Mouse (Mus musculus) embryonic stem cell, embryonic (primary cell): ENCODE data around the gene Tbx19.

ENCODE experiments used
- CTCF ChIA-PET, 4 experiments: fragments of 300-600 bp in 2 of 4; fragments of 350-600 bp in 2 of 4; sonication (Branson Sonifier 250); formaldehyde crosslinking; loops; one replicate each; lab custom pipeline; 2022; ENCODE audit warnings: inconsistent platforms in 2 of 4; lab: Charles Lee
- POLR2A ChIA-PET, 4 experiments: fragments of 300-600 bp in 2 of 4; fragments of 350-600 bp in 2 of 4; sonication (Branson Sonifier 250); formaldehyde crosslinking; loops; one replicate each; lab custom pipeline; 2022; ENCODE audit warnings: antibody characterized with exemption in 4 of 4, inconsistent platforms in 1 of 4; lab: Charles Lee

Gene Tbx19

GRCm38 (mm10) chr1:165160723-165161405, at the start of gene Tbx19:
TSS of gene Tbx19 (minus strand) at chr1:165160773.
- POLR2A ChIA-PET: no interaction called here

DNA sequence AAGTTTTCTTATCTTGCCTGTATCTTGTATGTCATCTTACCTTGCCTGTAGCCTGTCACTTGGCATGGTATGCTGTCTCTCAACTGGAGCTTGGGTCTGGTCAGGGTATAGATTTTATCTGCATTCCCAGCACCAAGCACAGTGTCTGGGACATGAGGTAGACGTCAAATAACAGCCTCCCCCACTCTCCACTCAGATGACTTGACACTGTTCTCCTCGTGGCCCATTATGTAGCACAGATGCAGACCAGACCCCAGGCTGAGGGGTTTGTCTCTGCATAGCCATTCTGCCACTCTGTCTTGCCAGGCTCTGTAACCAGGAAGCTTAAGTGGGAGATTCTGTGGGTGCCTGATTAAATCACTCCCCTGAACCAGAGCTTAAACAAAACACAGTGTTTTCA, 45.0 kb upstream of the Tbx19 start:
- CTCF ChIA-PET: no interaction called here

More at GRCm38 (mm10) chr1:165160723-165161405, at the start of gene Tbx19:
- CTCF ChIA-PET: no interaction called here

DNA sequence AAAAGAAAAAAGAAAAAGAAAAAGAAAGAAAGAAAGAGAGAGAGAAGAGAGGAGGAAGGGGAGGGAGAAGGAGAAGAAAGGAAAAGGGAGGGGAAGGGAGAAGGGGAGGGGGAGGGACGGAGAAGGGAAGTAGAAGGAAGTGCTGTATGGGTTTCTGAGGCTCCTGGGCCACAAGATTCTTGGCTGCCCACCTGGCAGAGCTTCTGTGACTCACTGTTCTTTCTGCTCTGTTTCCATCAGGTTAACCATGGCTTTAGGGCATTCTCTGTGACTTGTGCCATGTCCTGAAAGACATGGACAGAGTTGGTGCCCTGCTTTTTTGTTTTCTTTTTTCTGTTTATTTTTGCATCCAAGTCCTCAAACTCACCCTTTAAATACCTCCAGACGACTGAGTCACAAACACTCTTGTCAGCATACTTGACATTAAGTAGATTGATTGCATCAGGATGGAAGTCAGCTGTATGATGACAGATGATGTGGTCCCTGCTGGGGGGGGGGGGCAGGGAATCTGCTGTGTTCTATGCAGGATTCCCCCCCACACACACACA, 43.0 kb upstream of the Tbx19 start:
- POLR2A ChIA-PET: interaction anchor here in 1 of 4 experiments (1.0 kb wide), 1 partner anchor 9 kb away, joined by 3 read pairs; the partner anchor contains the start of gene Sft2d2
- CTCF ChIA-PET: no interaction called here

More for the DNA sequence above, 45.0 kb upstream of the Tbx19 start:
- POLR2A ChIA-PET: interaction anchor here in 1 of 4 experiments (3.0 kb wide), 1 partner anchor 11 kb away, joined by 12 read pairs; the partner anchor contains the start of gene Sft2d2

- CTCF ChIA-PET: interaction anchor here in 1 of 4 experiments (1.0 kb wide), 1 partner anchor 18 kb away, joined by 3 read pairs; no protein-coding TSS in a partner anchor
- POLR2A ChIA-PET: interaction anchor here in 1 of 4 experiments (1.4 to 1.5 kb wide), 2 partner anchors 36 to 259 kb away, joined by 5 read pairs; partner anchors contain the start of genes Dcaf6, Mpc2 and Tiprl
Measured at GRCm38 (mm10) chr1:165201445-165202012, 41.0 kb upstream of the Tbx19 start.

- CTCF ChIA-PET: no interaction called here
- POLR2A ChIA-PET: interaction anchor here in 1 of 4 experiments (1.4 to 1.5 kb wide), 2 partner anchors 36 to 260 kb away, joined by 5 read pairs; partner anchors contain the start of genes Dcaf6, Mpc2 and Tiprl
Measured at GRCm38 (mm10) chr1:165200748-165201147, 40.2 kb upstream of the Tbx19 start.

DNA sequence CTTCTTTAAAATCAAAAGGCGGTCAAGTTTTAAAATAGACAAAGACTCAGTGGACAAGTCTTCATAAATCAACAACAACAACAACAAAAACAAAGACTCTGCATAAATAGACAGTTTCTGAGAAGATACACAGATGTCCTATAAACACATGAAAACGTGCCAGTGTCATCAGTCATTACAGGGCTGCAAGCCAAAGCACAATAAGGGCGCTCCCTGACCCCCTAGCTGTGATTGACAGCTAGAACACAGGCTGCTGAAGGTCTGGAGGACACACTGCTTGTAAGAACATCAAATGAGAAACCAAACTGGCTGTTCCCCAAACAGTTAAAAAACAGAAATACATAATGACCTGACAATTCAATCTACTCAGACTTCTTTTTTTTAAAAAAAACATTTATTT, 39.1 kb upstream of the Tbx19 start:
- ChIA-PET POLR2A (no interaction called here), CTCF (no interaction called here)

DNA sequence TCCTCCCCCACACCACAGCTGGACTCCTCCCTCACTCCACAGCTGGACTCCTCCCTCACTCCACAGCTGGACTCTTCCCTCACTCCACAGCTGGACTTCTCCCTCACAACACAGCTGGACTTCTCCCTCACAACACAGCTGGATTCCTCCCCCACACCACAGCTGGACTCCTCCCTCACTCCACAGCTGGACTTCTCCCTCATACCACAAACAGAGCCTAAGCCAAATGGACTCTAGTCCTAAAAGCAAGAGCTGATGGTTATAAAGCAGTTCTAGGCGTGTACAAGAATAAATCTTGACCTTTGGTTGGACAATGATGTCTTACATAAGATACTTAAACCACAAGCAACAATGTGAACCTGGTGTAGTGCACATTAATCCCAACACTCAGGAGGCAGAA, 38.4 kb upstream of the Tbx19 start:
- POLR2A ChIA-PET: interaction anchor here in 1 of 4 experiments (0.7 to 1.1 kb wide), 2 partner anchors 12 to 14 kb away, joined by 3 read pairs; no protein-coding TSS in a partner anchor
- CTCF ChIA-PET: no interaction called here

DNA sequence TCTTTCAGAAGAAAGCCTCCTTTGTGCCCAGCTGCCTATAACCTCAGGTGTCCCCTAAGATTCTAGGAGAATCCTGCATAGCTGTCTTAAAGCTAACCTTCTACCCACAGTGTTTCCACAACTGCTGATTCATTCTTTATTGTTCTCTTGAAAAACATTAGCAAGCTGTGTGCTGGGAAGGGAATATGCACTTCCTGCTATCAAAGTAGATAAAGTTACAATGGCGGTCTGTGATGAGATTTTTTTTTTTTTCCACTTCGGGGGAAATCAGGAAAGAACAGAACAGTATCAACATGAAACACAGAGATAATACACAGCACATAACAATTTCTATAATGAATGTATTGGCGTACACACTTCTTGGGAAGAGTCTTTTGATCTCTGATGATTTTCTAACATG, 37.3 kb upstream of the Tbx19 start:
- CTCF ChIA-PET: interaction anchor here in 2 of 4 experiments (0.7 kb wide), 2 partner anchors 14 to 248 kb away, joined by 3 read pairs; no protein-coding TSS in a partner anchor

DNA sequence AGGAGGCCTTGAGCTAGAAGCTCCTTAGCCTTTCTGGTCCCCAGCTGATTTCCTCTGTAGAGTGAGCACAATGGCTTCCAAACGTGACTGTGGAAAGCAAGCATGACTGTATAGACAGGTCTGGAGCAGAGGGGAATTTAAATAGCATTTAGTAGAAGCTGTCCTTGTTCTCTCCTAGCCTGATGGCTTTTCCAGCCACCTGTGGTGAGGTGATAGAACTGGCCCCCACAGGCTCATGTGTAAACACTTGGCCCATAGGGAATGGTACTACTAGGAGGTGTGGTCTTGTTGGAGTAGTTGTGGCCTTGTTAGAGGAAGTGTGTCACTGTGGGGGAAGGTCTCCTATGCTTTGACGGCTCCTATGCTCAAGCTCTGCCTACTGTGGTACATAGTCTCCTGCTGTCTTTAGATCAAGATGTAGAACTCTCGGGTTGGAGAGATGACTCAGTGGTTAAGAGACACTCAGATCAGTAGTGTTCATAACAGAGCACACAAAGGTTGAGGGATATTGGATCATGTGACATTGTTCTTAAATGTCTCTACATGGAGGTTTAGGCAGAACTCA, 34.9 kb upstream of the Tbx19 start:
- CTCF ChIA-PET: interaction anchor here in 1 of 4 experiments (1.2 kb wide), 1 partner anchor 34 kb away, joined by 3 read pairs; no protein-coding TSS in a partner anchor
- POLR2A ChIA-PET: interaction anchor here in 2 of 4 experiments (1.1 to 2.5 kb wide), 8 partner anchors 8 to 737 kb away, joined by 3 to 24 read pairs (median 5); partner anchors contain the start of genes Atp1b1 (in 1 of the 2) and Tiprl (in 1 of the 2)

More for the DNA sequence above, 37.3 kb upstream of the Tbx19 start:
- POLR2A ChIA-PET: interaction anchor here in 3 of 4 experiments (0.7 to 1.4 kb wide), 5 partner anchors 13 to 624 kb away, joined by 3 to 5 read pairs (median 3); partner anchors contain the start of genes Mpc2 (in 1 of the 3) and Tiprl (in 1 of the 3)

GRCm38 (mm10) chr1:165194662-165195013, 34.1 kb upstream of the Tbx19 start:
- ChIA-PET CTCF (interaction anchor here in 1 of 4 experiments (0.9 to 1.2 kb wide), 3 partner anchors 11 to 62 kb away, joined by 3 to 4 read pairs (median 4); no protein-coding TSS in a partner anchor), POLR2A (interaction anchor here in 3 of 4 experiments (0.6 to 2.5 kb wide), 16 partner anchors 9 to 439 kb away, joined by 3 to 24 read pairs (median 3); partner anchors contain the start of genes Tiprl (in 3 of the 3), Dcaf6 (in 1 of the 3), Mpc2 (in 1 of the 3) and Mpzl1 (in 1 of the 3))

DNA sequence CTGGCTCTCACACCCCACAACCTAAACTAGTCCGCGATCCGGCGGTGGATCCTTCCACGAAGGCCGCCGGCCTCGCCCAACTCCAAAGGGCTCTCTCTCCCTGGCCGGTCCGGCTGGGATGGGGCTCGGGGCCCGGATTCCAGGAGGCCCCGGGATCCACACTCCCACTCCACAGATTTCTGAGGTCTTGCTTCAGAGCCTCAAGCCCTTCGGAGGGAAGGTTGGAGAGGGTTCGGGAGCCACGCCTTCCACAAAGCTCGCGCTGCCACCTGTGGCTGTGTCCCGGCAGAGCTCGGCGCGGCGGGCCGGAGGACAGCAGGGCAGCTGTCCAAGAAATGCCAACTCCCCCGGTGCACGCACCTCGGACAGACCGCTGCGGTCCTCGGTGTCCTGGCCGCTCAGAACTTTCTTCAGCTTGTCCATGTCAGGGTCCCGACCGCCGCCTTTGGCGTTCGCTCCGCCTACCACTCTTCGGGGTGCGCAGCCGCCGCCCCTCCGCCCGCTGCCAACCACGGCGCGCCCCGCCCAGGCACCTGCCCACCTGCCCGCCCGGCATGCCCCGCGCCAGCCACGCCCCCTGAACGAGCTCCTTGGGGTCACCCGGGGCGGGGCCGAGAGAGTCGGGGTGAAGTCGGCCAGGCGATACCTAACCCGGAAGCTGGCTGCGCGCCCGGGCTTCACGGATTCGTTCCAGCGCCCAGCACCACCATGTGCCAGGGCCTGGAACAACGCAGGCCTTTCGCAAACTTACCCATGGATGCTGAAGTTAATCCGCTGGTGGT, 33.5 kb upstream of the Tbx19 start, which contains the start of gene Sft2d2:
Gene Sft2d2 (minus strand): TSS at position 559 of the 782 bp plus-strand sequence.
- CTCF ChIA-PET: interaction anchor here in 2 of 4 experiments (0.6 to 1.2 kb wide), 4 partner anchors 11 to 62 kb away, joined by 3 to 4 read pairs (median 4); no protein-coding TSS in a partner anchor

GRCm38 (mm10) chr1:165193426-165193825, 32.9 kb upstream of the Tbx19 start:
- ChIA-PET POLR2A (interaction anchor here in 3 of 4 experiments (0.8 to 2.5 kb wide), 10 partner anchors 8 to 735 kb away, joined by 3 to 24 read pairs (median 4); partner anchors contain the start of genes Tiprl (in 2 of the 3), Atp1b1 (in 1 of the 3), Dcaf6 (in 1 of the 3) and Mpc2 (in 1 of the 3)), CTCF (interaction anchor here in 1 of 4 experiments (0.6 kb wide), 1 partner anchor 60 kb away, joined by 3 read pairs; no protein-coding TSS in a partner anchor)

More for the DNA sequence above, 33.5 kb upstream of the Tbx19 start, which contains the start of gene Sft2d2:
- POLR2A ChIA-PET: interaction anchor here in 3 of 4 experiments (0.5 to 2.5 kb wide), 19 partner anchors 9 to 991 kb away, joined by 3 to 24 read pairs (median 3); partner anchors contain the start of genes Tiprl (in 3 of the 3), Atp1b1 (in 1 of the 3), Dcaf6 (in 1 of the 3) and Mpc2 (in 1 of the 3)

DNA sequence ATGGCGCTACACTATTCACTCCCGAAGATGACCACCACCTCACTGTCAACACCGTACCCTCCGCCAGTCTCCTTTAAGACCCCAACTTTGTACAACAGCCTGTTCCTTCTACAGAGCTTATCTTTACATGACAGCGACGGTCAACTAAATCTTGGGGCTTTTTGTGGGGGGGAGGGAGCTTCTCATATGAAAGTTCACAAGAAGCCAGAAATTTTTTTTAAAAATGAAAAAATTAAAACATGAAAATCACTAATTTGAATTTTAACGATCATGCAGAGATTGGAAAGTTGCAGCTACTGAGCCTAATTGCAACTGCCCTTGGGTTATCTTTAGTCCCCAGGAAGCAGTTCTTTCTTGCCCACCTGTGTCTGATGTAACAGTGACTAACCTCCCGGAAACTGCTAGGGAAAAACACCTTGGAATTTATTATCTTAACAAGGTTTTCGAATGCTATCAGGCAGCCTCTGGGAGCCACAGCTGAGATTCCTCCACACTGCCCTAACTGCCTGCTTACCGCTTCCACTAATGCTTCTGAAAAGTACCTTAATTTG, 32.2 kb upstream of the Tbx19 start:
- ChIA-PET CTCF (no interaction called here), POLR2A (interaction anchor here in 1 of 4 experiments (0.8 kb wide), 1 partner anchor 12 kb away, joined by 3 read pairs; no protein-coding TSS in a partner anchor)

GRCm38 (mm10) chr1:165192102-165192501, 31.5 kb upstream of the Tbx19 start:
- POLR2A ChIA-PET: no interaction called here
- CTCF ChIA-PET: no interaction called here

GRCm38 (mm10) chr1:165191611-165192010, 31.0 kb upstream of the Tbx19 start:
- POLR2A ChIA-PET: no interaction called here
- CTCF ChIA-PET: no interaction called here

DNA sequence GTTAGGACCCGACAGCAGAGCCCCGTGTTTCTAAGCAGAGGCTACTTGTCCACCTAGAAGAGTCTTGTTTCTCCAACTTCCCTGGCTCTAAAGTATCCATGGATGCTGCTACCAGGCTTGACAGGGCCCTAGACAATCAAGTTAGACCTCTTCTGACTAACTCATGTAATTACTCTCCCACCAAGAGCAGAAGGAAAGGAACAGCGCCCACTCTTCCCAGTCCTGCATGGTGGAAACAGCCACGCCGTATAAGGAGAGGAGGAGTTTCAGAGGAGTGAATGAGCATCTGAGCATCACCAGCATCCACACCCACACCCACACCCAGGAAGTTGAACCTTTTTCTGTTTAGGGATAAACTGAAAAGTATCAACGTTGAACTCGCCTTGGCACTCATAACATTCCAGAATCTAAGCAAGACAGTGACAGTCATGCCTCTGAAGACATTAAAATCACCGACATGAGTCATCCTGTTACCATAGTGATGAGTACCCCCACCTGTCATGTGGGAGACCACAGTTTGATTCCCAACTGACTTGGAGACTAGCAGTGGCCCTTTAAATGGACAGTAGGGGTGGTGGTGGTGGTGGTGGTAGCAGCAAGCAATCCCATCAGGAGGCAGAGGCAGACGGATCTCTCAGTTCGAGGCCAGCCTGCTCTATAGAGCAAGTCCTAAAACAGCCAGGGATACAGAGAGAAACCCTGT, 30.1 kb upstream of the Tbx19 start:
- CTCF ChIA-PET: no interaction called here
- POLR2A ChIA-PET: interaction anchor here in 1 of 4 experiments (1.7 kb wide), 1 partner anchor 46 kb away, joined by 6 read pairs; the partner anchor contains the start of gene Tiprl
